Mouse (Mus musculus) intestine, embryonic 15.5 days (tissue): ENCODE measurements around the gene Zfp536. TPM values are rescaled to one million over a fixed set of nuclear protein-coding genes. Genes with fewer than 3 reads are reported as not detected.

Experiments
- ATAC-seq: fragments of 200-750 bp; cut with Nextera tagmentation; 2 replicates; pipeline ENCODE4 v1.8.0; 2017; ENCODE audit warnings: moderate TSS enrichment, moderate library complexity
- H3K27ac ChIP-seq: fragments of 300-500 bp; sonication (generic); 2 replicates; pipeline ENCODE4 v1.5.1; 2015; ENCODE audit warnings: mild to moderate bottlenecking, inconsistent platforms
- H3K27me3 ChIP-seq: fragments of 300-500 bp; sonication (generic); replicated peaks from 2 replicates; pipeline ENCODE4 v1.6.1; 2015; ENCODE audit warnings: inconsistent platforms
- H3K36me3 ChIP-seq: fragments of 300-500 bp; sonication (generic); 2 replicates; pipeline ENCODE4 v1.6.1; 2015; ENCODE audit warnings: inconsistent platforms
- H3K4me1 ChIP-seq: fragments of 300-500 bp; sonication (generic); replicated peaks from 2 replicates; pipeline ENCODE4 v1.6.1; 2015; ENCODE audit warnings: inconsistent platforms
- H3K4me2 ChIP-seq: fragments of 300-500 bp; sonication (generic); replicated peaks from 2 replicates; pipeline ENCODE4 v1.6.1; 2015; ENCODE audit warnings: mild to moderate bottlenecking, inconsistent platforms
- H3K4me3 ChIP-seq: fragments of 300-500 bp; sonication (generic); replicated peaks from 2 replicates; pipeline ENCODE4 v1.5.1; 2015; ENCODE audit warnings: inconsistent platforms
- H3K9ac ChIP-seq: fragments of 300-500 bp; sonication (generic); 2 replicates; pipeline ENCODE4 v1.6.1; 2015; ENCODE audit warnings: inconsistent platforms
- H3K9me3 ChIP-seq: fragments of 300-500 bp; sonication (generic); 2 replicates; pipeline ENCODE4 v1.6.1; 2016; ENCODE audit warnings: inconsistent platforms
- WGBS: fragments of 180-500 bp; shearing (Covaris S2); methylation state at CpG from one replicate; pipeline ENCODE4 v1.1.7; 2015; 5-methylcytosine and 5-hydroxymethylcytosine counted together
- polyA plus RNA-seq: library from polyadenylated mRNA; unstranded; fragments of >200 nt; fragmentation: Nextera tagmentation; extraction: Ambion mirVana; gene quantifications from 2 replicates; pipeline ENCODE4 v1.2.1, GENCODE M21; 2015

The Zfp536 gene
- polyA plus RNA-seq, 1 experiment from 2014 or later: 9.4 TPM

- no peaks in the 10 kb centered on the region for H3K27me3 ChIP-seq
- no peak overlapping the region for H3K4me3 ChIP-seq
- H3K27ac ChIP-seq: no peak overlapping the region
- H3K9me3 ChIP-seq: no peaks in the 10 kb centered on the region
- no peak overlapping the region for H3K9ac ChIP-seq
- H3K4me1 ChIP-seq: peaks cover 5% of the 10 kb centered on the region; the same call in 1 of the 2 replicates
- no peak for ATAC-seq
- no peak overlapping the region for H3K4me2 ChIP-seq
- 84% methylated on average over 7 of the region's 7 CpGs for WGBS
- no peaks in the 10 kb centered on the region for H3K36me3 ChIP-seq
These were observed 109.6 kb downstream of the Zfp536 start for GRCm38 (mm10) chr7:37663676-37664365.

- 89% methylated on average over 11 of the region's 11 CpGs for WGBS
- Histone ChIP-seq H3K4me1 (no peaks in the 10 kb centered on the region), H3K27ac (no peak overlapping the region), H3K27me3 (no peaks in the 10 kb centered on the region), H3K9me3 (no peaks in the 10 kb centered on the region), H3K9ac (no peak overlapping the region), H3K36me3 (no peaks in the 10 kb centered on the region), H3K4me2 (no peak overlapping the region), H3K4me3 (no peak overlapping the region)
- ATAC-seq: no peak
These were observed 124.8 kb downstream of the Zfp536 start for GRCm38 (mm10) chr7:37648671-37649070.

- H3K4me3 ChIP-seq: no peak overlapping the region
- ATAC-seq: no peak
- no peaks in the 10 kb centered on the region for H3K27me3 ChIP-seq
- no peaks in the 10 kb centered on the region for H3K4me1 ChIP-seq
- H3K4me2 ChIP-seq: no peak overlapping the region
- H3K27ac ChIP-seq: no peak overlapping the region
- WGBS: 92% methylated on average over 21 of the region's 21 CpGs
- no peaks in the 10 kb centered on the region for H3K36me3 ChIP-seq
- H3K9me3 ChIP-seq: no peaks in the 10 kb centered on the region
- no peak overlapping the region for H3K9ac ChIP-seq
These were observed 125.4 kb downstream of the Zfp536 start for GRCm38 (mm10) chr7:37647917-37648615.

GRCm38 (mm10) chr7:37639740-37640397, 133.6 kb downstream of the Zfp536 start:
- H3K9me3 ChIP-seq: no peaks in the 10 kb centered on the region
- WGBS: 54% methylated on average over 12 of the region's 12 CpGs
- no peaks in the 10 kb centered on the region for H3K4me1 ChIP-seq
- no peak overlapping the region for H3K4me3 ChIP-seq
- H3K27ac ChIP-seq: no peak overlapping the region
- H3K4me2 ChIP-seq: no peak overlapping the region
- no peak for ATAC-seq
- H3K27me3 ChIP-seq: no peaks in the 10 kb centered on the region
- H3K36me3 ChIP-seq: no peaks in the 10 kb centered on the region
- no peak overlapping the region for H3K9ac ChIP-seq

GRCm38 (mm10) chr7:37634812-37635211, 138.6 kb downstream of the Zfp536 start:
- Histone ChIP-seq H3K4me3 (no peak overlapping the region), H3K27me3 (no peaks in the 10 kb centered on the region), H3K9me3 (no peaks in the 10 kb centered on the region), H3K9ac (no peak overlapping the region), H3K27ac (no peak overlapping the region), H3K4me2 (no peak overlapping the region), H3K36me3 (no peaks in the 10 kb centered on the region), H3K4me1 (no peaks in the 10 kb centered on the region)
- ATAC-seq: no peak
- 66% methylated on average over 5 of the region's 5 CpGs for WGBS

- WGBS: 81% methylated on average over 7 of the region's 7 CpGs
- Histone ChIP-seq H3K36me3 (no peaks in the 10 kb centered on the region), H3K4me1 (no peaks in the 10 kb centered on the region), H3K27ac (no peak overlapping the region), H3K27me3 (0 out of 2 replicates have a peak, but pooled peaks cover 2% of the 10 kb centered on the region), H3K9me3 (no peaks in the 10 kb centered on the region), H3K4me3 (no peak overlapping the region), H3K4me2 (no peak overlapping the region), H3K9ac (no peak overlapping the region)
- no peak for ATAC-seq
These were observed 143.0 kb downstream of the Zfp536 start for GRCm38 (mm10) chr7:37630410-37630809.

GRCm38 (mm10) chr7:37627897-37628510, 145.4 kb downstream of the Zfp536 start:
- no peak overlapping the region for H3K4me3 ChIP-seq
- no peak overlapping the region for H3K27ac ChIP-seq
- H3K4me1 ChIP-seq: 0 out of 2 replicates have a peak, but pooled peaks cover 4% of the 10 kb centered on the region
- no peaks in the 10 kb centered on the region for H3K36me3 ChIP-seq
- H3K9ac ChIP-seq: no peak overlapping the region
- 74% methylated on average over 6 of the region's 6 CpGs for WGBS
- no peak overlapping the region for H3K4me2 ChIP-seq
- ATAC-seq: no peak
- no peaks in the 10 kb centered on the region for H3K9me3 ChIP-seq
- peaks cover 13% of the 10 kb centered on the region; the same call in 1 of the 2 replicates for H3K27me3 ChIP-seq

GRCm38 (mm10) chr7:37625758-37626157, 147.7 kb downstream of the Zfp536 start:
- Histone ChIP-seq H3K4me2 (no peak overlapping the region), H3K27ac (no peak overlapping the region), H3K9me3 (no peaks in the 10 kb centered on the region), H3K4me3 (no peak overlapping the region), H3K27me3 (peaks cover 13% of the 10 kb centered on the region; the same call in 1 of the 2 replicates), H3K4me1 (0 out of 2 replicates have a peak, but pooled peaks cover 4% of the 10 kb centered on the region), H3K36me3 (no peaks in the 10 kb centered on the region), H3K9ac (no peak overlapping the region)
- 56% methylated on average over 8 of the region's 8 CpGs for WGBS
- ATAC-seq: no peak

GRCm38 (mm10) chr7:37624759-37625340, 148.6 kb downstream of the Zfp536 start:
- H3K4me2 ChIP-seq: peak overlapping the region; percentile 91
- H3K9ac ChIP-seq: 0 out of 2 replicates have a peak overlapping the region, but pooled peaks have one; percentile 34
- 12% methylated on average over 20 of the region's 20 CpGs for WGBS
- peak; percentile 31 for ATAC-seq
- 0 out of 2 replicates have a peak, but pooled peaks cover 4% of the 10 kb centered on the region for H3K4me1 ChIP-seq
- peak overlapping the region; percentile 42 for H3K4me3 ChIP-seq
- H3K27ac ChIP-seq: no peak overlapping the region
- H3K36me3 ChIP-seq: no peaks in the 10 kb centered on the region
- H3K27me3 ChIP-seq: peaks cover 13% of the 10 kb centered on the region; the same call in 1 of the 2 replicates
- no peaks in the 10 kb centered on the region for H3K9me3 ChIP-seq

- Histone ChIP-seq H3K27ac (no peak overlapping the region), H3K36me3 (no peaks in the 10 kb centered on the region), H3K4me2 (peak overlapping the region; percentile 91), H3K27me3 (peaks cover 13% of the 10 kb centered on the region; the same call in 1 of the 2 replicates), H3K9me3 (no peaks in the 10 kb centered on the region), H3K4me3 (peak overlapping the region; percentile 42), H3K4me1 (0 out of 2 replicates have a peak, but pooled peaks cover 4% of the 10 kb centered on the region), H3K9ac (peak overlapping the region; percentile 34)
- ATAC-seq: peak; percentile 58
- 3% methylated on average over 62 of the region's 62 CpGs for WGBS
These were observed 149.3 kb downstream of the Zfp536 start for GRCm38 (mm10) chr7:37623903-37624758.

GRCm38 (mm10) chr7:37619254-37619653, 154.2 kb downstream of the Zfp536 start:
- 71% methylated on average over 7 of the region's 7 CpGs for WGBS
- Histone ChIP-seq H3K4me3 (no peak overlapping the region), H3K27me3 (peaks cover 6% of the 10 kb centered on the region; the same call in 1 of the 2 replicates), H3K9me3 (no peaks in the 10 kb centered on the region), H3K27ac (no peak overlapping the region), H3K4me1 (0 out of 2 replicates have a peak, but pooled peaks cover 4% of the 10 kb centered on the region), H3K36me3 (no peaks in the 10 kb centered on the region), H3K9ac (no peak overlapping the region), H3K4me2 (no peak overlapping the region)
- no peak for ATAC-seq
